Mouse (Mus musculus): ENCODE measurements around the gene Jade2.

Jade2 gene

GRCm38 (mm10) chr11:51835598-51835997 is 21.9 kb downstream of the Jade2 start:
- DNase-seq (ENCODE audit: low read depth, low spot score), result no peak

GRCm38 (mm10) chr11:51834067-51834411 is 23.4 kb downstream of the Jade2 start:
- no peak for DNase-seq (ENCODE audit: low read depth, low spot score)

GRCm38 (mm10) chr11:51833393-51834066 is 23.9 kb downstream of the Jade2 start:
- no peak for DNase-seq (ENCODE audit: low read depth, low spot score)

- no peak for DNase-seq (ENCODE audit: low read depth, low spot score)
Measured at GRCm38 (mm10) chr11:51832992-51833391, 24.5 kb downstream of the Jade2 start.

GRCm38 (mm10) chr11:51831962-51832909 is 25.2 kb downstream of the Jade2 start:
- DNase-seq (ENCODE audit: low read depth, low spot score), result no peak

GRCm38 (mm10) chr11:51824867-51825424 is 32.5 kb downstream of the Jade2 start:
- DNase-seq (ENCODE audit: low read depth, low spot score), result no peak

GRCm38 (mm10) chr11:51823963-51824753 is 33.3 kb downstream of the Jade2 start:
- no peak for DNase-seq (ENCODE audit: low read depth, low spot score)

- no peak for DNase-seq (ENCODE audit: low read depth, low spot score)
Measured at GRCm38 (mm10) chr11:51823271-51823670, 34.2 kb downstream of the Jade2 start.

GRCm38 (mm10) chr11:51822736-51823135 is 34.7 kb downstream of the Jade2 start:
- DNase-seq (ENCODE audit: low read depth, low spot score), result peak; percentile 80

GRCm38 (mm10) chr11:51820861-51821260 is 36.6 kb downstream of the Jade2 start:
- DNase-seq (ENCODE audit: low read depth, low spot score), result peak; percentile 85

GRCm38 (mm10) chr11:51819964-51820363 is 37.5 kb downstream of the Jade2 start:
- DNase-seq (ENCODE audit: low read depth, low spot score), result peak; percentile 92

- no peak for DNase-seq (ENCODE audit: low read depth, low spot score)
Measured at GRCm38 (mm10) chr11:51818837-51819236, 38.6 kb downstream of the Jade2 start.

- peak; percentile 94 for DNase-seq (ENCODE audit: low read depth, low spot score)
Measured at GRCm38 (mm10) chr11:51817756-51818155, 39.7 kb downstream of the Jade2 start.

- DNase-seq (ENCODE audit: low read depth, low spot score), result no peak
Measured at GRCm38 (mm10) chr11:51812022-51812546, 45.4 kb downstream of the Jade2 start.

- peak; percentile 57 for DNase-seq (ENCODE audit: low read depth, low spot score)
Measured at GRCm38 (mm10) chr11:51811230-51811629, 46.2 kb downstream of the Jade2 start.

GRCm38 (mm10) chr11:51809632-51810224 is 47.7 kb downstream of the Jade2 start:
- DNase-seq (ENCODE audit: low read depth, low spot score), result peak; percentile 42

- DNase-seq (ENCODE audit: low read depth, low spot score), result peak; percentile 28
Measured at GRCm38 (mm10) chr11:51807108-51807879, 50.2 kb downstream of the Jade2 start.

GRCm38 (mm10) chr11:51805221-51805981 is 52.1 kb downstream of the Jade2 start:
- DNase-seq (ENCODE audit: low read depth, low spot score), result peak; percentile 86

GRCm38 (mm10) chr11:51800634-51801325 is 56.7 kb downstream of the Jade2 start:
- no peak for DNase-seq (ENCODE audit: low read depth, low spot score)

All from ZHBTc4 (cell line).